Mouse (Mus musculus): Measurements from ENCODE around the gene Nog. TPM values are rescaled to one million over a fixed set of nuclear protein-coding genes. Genes with fewer than 3 reads are reported as not detected.

Gene Nog
- not detected for polyA plus RNA-seq (2017; shearing (Covaris generic))

DNA sequence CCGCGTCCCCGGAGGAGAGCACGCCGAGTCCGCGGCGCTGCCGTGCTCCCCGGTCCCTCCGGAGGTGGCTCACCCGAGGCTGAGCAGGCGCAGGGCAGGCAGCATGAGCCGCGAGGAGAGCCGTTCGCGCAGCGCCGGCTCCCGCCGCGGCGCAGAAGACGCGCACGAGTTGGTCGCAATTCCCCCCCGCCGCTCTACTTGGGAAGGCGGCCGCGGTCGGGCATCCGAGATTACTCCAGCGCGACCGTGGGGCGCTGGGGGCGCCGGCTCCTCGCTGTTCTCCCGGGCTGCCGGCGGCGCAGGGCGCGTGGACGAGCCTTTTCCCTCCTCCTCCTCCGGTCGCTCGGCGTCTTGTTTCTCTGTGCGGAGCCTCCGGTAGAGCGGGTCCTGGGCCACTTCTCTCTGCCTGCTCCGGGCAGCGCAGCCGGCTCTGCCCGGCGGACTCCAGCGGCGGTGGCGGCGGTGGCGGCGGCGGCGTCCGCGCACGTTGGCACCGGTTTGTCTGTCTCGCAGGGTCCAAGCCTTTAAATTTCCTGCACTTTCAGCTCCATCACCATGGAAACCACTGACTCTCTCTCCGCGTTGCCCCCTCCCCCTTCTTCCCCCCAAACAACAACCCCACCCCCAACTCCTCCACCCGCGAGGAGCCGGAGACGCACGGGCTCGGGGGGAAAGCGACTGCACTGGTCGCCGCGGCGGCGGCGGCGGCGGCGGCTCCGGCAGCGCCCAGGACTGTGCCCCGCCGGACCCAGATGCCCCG is at the start of gene Nog:
TSS of gene Nog (minus strand) at position 277 of the 760 bp plus-strand sequence.

Other genes starting within 250 kb of the Nog start
- 1 to 10 TPM; 8.8 to 9.4 TPM for gene Dgke, start 235.5 kb downstream of the Nog start, polyA plus RNA-seq (2017; shearing (Covaris generic))
- gene Gm525, start 228.5 kb downstream of the Nog start, polyA plus RNA-seq (2017; shearing (Covaris generic)): not detected